Mouse (Mus musculus): ENCODE measurements around the gene Megf11. TPM values are rescaled to one million over a fixed set of nuclear protein-coding genes. Genes with fewer than 3 reads are reported as not detected.

The Megf11 gene
- polyA plus RNA-seq, 1 experiment from 2014 or later, result 0.70 TPM

DNA sequence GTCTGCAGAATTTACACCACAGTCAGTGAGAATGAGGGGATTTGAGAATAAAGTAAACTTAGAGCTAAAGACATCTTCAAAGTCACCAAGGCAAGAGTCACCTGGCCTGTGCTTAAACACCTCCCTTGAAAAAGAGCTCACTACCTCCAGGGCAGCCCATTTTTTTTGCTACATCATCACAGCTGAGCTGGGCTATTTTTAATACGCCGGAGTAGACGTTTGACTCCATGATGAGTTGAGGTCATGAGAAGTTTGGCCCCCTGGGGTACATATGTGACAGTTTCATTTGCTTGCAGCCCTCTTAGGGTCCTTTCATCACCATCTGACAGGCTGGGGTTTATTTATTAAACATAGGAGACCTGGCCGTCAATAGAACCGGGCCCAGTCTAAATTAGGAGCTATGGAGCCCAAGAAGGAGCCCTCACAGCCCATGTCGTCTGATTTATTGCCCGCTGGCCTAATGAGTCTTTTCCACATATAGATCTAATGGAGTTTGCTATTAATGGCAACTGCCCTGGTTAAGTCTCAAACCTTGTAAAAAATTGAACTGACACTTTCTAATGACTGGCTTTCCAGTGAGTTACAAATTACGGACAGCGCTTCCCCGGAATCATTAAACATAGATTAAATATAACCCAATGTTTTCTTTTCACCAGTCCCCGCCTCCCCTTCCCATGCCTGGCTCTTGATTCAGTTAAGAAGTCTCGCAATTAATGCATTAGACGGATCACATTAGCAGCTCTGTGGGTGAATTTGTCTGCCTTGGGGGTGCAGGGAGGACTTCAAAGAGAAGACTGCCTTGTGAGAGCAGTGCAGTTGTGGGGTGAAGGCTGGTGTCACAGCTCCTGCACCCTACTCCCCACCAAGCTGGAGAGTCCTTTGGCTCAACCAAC, 301.9 kb downstream of the Megf11 start:
- H3K9me3 ChIP-seq (replicated peaks; ENCODE audit: control insufficient read depth, low read length), result no peaks in the 10 kb centered on the region
- 66% methylated on average over 13 of the region's 13 CpGs for WGBS (ENCODE audit: insufficient replicate concordance)

GRCm38 (mm10) chr9:64688015-64688394, 302.6 kb downstream of the Megf11 start:
- Histone ChIP-seq H3K4me3 (ENCODE audit: low read depth, low read length) (no peak overlapping the region), H3K4me1 (ENCODE audit: control insufficient read depth, insufficient read depth, low read length) (peaks cover 4% of the 10 kb centered on the region; the same call in 1 of the 2 replicates), H3K27me3 (ENCODE audit: control insufficient read depth, insufficient read depth, low read length) (no peaks in the 10 kb centered on the region), H3K9ac (ENCODE audit: low read depth, low read length) (no peak overlapping the region), H3K27ac (ENCODE audit: low read depth, low read length) (no peak overlapping the region), H3K4me2 (no peak overlapping the region), H3K9me3 (replicated peaks; ENCODE audit: control insufficient read depth, low read length) (no peaks in the 10 kb centered on the region), H3K36me3 (ENCODE audit: control insufficient read depth, insufficient read depth, low read length) (no peaks in the 10 kb centered on the region)
- whole genome bisulfite sequencing (ENCODE audit: insufficient replicate concordance), result 38% methylated on average over 1 of the region's 1 CpGs
- no peak for ATAC-seq (replicated peaks; ENCODE audit: insufficient number of reproducible peaks, low FRiP score, low TSS enrichment)

More for the DNA sequence above, 301.9 kb downstream of the Megf11 start:
- peaks cover 4% of the 10 kb centered on the region; the same call in 1 of the 2 replicates for H3K4me1 ChIP-seq (ENCODE audit: control insufficient read depth, insufficient read depth, low read length)
- no peak overlapping the region for H3K9ac ChIP-seq (ENCODE audit: low read depth, low read length)
- H3K27me3 ChIP-seq (ENCODE audit: control insufficient read depth, insufficient read depth, low read length), result no peaks in the 10 kb centered on the region
- no peak overlapping the region for H3K27ac ChIP-seq (ENCODE audit: low read depth, low read length)
- no peak overlapping the region for H3K4me3 ChIP-seq (ENCODE audit: low read depth, low read length)
- H3K4me2 ChIP-seq, result no peak overlapping the region
- ATAC-seq (replicated peaks; ENCODE audit: insufficient number of reproducible peaks, low FRiP score, low TSS enrichment), result no peak
- no peaks in the 10 kb centered on the region for H3K36me3 ChIP-seq (ENCODE audit: control insufficient read depth, insufficient read depth, low read length)

DNA sequence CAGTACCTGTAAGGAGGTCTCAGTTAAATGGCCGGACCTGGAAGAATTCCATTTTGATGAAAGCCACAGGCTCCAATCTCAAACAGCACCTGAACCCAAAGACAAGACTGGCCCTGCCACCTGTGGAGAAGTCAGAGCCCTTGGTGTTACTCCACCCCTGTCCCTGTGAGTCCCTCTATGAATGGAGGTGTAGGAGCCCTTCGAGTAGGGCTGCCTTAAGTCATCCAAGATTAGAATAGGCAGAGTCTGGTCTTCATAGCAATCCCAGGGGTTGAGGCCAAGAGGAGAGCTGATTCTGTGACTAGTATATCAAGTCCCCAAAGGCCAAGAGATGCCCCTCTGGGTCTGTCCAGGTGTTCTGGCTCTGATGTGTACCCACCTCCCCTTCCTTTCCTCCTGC, 305.3 kb downstream of the Megf11 start:
- no peak overlapping the region for H3K9ac ChIP-seq (ENCODE audit: low read depth, low read length)
- no peaks in the 10 kb centered on the region for H3K9me3 ChIP-seq (replicated peaks; ENCODE audit: control insufficient read depth, low read length)
- H3K4me2 ChIP-seq, result no peak overlapping the region
- no peak overlapping the region for H3K4me3 ChIP-seq (ENCODE audit: low read depth, low read length)
- H3K27ac ChIP-seq (ENCODE audit: low read depth, low read length), result no peak overlapping the region
- ATAC-seq (replicated peaks; ENCODE audit: insufficient number of reproducible peaks, low FRiP score, low TSS enrichment), result no peak
- 79% methylated on average over 2 of the region's 2 CpGs for WGBS (ENCODE audit: insufficient replicate concordance)
- H3K27me3 ChIP-seq (ENCODE audit: control insufficient read depth, insufficient read depth, low read length), result no peaks in the 10 kb centered on the region
- peaks cover 4% of the 10 kb centered on the region; the same call in 1 of the 2 replicates for H3K4me1 ChIP-seq (ENCODE audit: control insufficient read depth, insufficient read depth, low read length)
- peaks cover 6% of the 10 kb centered on the region; the same call in 1 of the 2 replicates for H3K36me3 ChIP-seq (ENCODE audit: control insufficient read depth, insufficient read depth, low read length)

- H3K4me2 ChIP-seq, result no peak overlapping the region
- H3K9me3 ChIP-seq (replicated peaks; ENCODE audit: control insufficient read depth, low read length), result no peaks in the 10 kb centered on the region
- ATAC-seq (replicated peaks; ENCODE audit: insufficient number of reproducible peaks, low FRiP score, low TSS enrichment), result no peak
- H3K36me3 ChIP-seq (ENCODE audit: control insufficient read depth, insufficient read depth, low read length), result peaks cover 6% of the 10 kb centered on the region; the same call in 1 of the 2 replicates
- H3K27me3 ChIP-seq (ENCODE audit: control insufficient read depth, insufficient read depth, low read length), result no peaks in the 10 kb centered on the region
- H3K27ac ChIP-seq (ENCODE audit: low read depth, low read length), result no peak overlapping the region
- H3K4me1 ChIP-seq (ENCODE audit: control insufficient read depth, insufficient read depth, low read length), result peaks cover 4% of the 10 kb centered on the region; the same call in 1 of the 2 replicates
- WGBS (ENCODE audit: insufficient replicate concordance), result 5% methylated on average over 7 of the region's 7 CpGs
- no peak overlapping the region for H3K9ac ChIP-seq (ENCODE audit: low read depth, low read length)
- H3K4me3 ChIP-seq (ENCODE audit: low read depth, low read length), result no peak overlapping the region
These were observed 305.8 kb downstream of the Megf11 start for GRCm38 (mm10) chr9:64691176-64691575.

DNA sequence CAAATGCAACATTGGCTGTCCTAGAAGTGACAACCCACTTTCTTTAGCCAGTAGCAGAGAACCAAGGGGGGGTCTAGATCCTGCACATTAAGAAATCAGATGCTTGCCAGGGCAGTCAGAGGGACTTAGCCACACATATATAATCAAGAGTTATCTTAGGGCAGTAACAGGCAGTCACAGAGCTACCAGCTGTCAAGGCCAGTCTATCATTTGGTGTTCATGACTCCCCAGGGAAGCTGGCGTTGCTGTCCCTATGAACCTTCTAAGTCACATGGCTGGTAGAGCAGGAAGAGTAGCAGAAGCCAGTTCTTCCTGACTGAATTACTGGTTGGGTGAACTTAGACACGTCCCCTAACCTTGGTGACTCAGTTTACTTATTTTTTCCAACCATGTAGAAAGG, 307.7 kb downstream of the Megf11 start:
- Histone ChIP-seq H3K4me1 (ENCODE audit: control insufficient read depth, insufficient read depth, low read length) (no peaks in the 10 kb centered on the region; the same call in 1 of the 2 replicates), H3K4me2 (no peak overlapping the region), H3K4me3 (ENCODE audit: low read depth, low read length) (no peak overlapping the region), H3K9ac (ENCODE audit: low read depth, low read length) (no peak overlapping the region), H3K36me3 (ENCODE audit: control insufficient read depth, insufficient read depth, low read length) (peaks cover 6% of the 10 kb centered on the region; the same call in 1 of the 2 replicates), H3K9me3 (replicated peaks; ENCODE audit: control insufficient read depth, low read length) (no peaks in the 10 kb centered on the region), H3K27me3 (ENCODE audit: control insufficient read depth, insufficient read depth, low read length) (no peaks in the 10 kb centered on the region), H3K27ac (ENCODE audit: low read depth, low read length) (no peak overlapping the region)
- WGBS (ENCODE audit: insufficient replicate concordance), result 66% methylated on average over 2 of the region's 2 CpGs
- no peak for ATAC-seq (replicated peaks; ENCODE audit: insufficient number of reproducible peaks, low FRiP score, low TSS enrichment)

DNA sequence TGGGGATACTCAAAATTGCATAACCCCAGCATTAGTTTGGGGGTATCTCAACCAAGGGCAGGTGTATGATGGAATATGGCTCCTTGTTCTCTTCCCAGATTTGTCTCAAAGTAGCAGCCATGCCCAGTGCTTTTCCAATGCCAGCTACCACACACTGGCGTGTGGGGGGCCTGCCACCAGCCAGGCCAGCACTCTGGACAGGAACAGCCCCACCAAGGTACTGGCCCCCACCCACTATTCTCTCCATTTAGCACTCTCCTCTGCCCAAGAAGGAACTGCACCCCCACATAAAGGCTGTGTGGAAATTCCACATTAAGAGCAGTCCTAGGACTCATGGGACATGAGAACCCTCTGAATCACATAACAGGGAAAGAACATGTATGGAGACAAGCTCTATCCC, 309.8 kb downstream of the Megf11 start:
- Histone ChIP-seq H3K9ac (ENCODE audit: low read depth, low read length) (no peak overlapping the region), H3K4me1 (ENCODE audit: control insufficient read depth, insufficient read depth, low read length) (no peaks in the 10 kb centered on the region), H3K4me2 (no peak overlapping the region), H3K4me3 (ENCODE audit: low read depth, low read length) (no peak overlapping the region), H3K27ac (ENCODE audit: low read depth, low read length) (no peak overlapping the region), H3K36me3 (ENCODE audit: control insufficient read depth, insufficient read depth, low read length) (peaks cover 6% of the 10 kb centered on the region; the same call in 1 of the 2 replicates), H3K27me3 (ENCODE audit: control insufficient read depth, insufficient read depth, low read length) (no peaks in the 10 kb centered on the region), H3K9me3 (replicated peaks; ENCODE audit: control insufficient read depth, low read length) (no peaks in the 10 kb centered on the region)
- ATAC-seq (replicated peaks; ENCODE audit: insufficient number of reproducible peaks, low FRiP score, low TSS enrichment), result no peak
- WGBS (ENCODE audit: insufficient replicate concordance), result 84% methylated on average over 1 of the region's 1 CpGs

DNA sequence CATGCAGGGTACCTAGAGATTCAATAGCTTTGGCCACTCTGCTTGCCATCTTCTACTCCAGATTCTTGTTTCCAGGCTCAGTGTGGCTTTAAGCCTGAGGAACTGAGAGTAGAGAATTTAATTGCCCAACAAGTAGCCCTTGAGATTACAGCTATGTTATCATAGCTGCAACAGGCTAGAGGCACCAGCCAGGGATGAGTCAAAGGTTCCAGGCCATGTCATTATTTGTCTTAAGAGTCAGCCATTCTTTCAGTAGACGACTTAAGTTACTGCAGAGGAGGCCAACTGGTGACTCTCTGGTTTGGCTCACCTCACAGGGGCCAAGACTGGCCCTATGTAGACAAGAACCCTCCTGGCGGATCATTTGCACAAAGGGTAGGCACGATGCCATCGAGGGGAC, 311.0 kb downstream of the Megf11 start:
- Histone ChIP-seq H3K27me3 (ENCODE audit: control insufficient read depth, insufficient read depth, low read length) (no peaks in the 10 kb centered on the region), H3K4me3 (ENCODE audit: low read depth, low read length) (no peak overlapping the region), H3K9me3 (replicated peaks; ENCODE audit: control insufficient read depth, low read length) (no peaks in the 10 kb centered on the region), H3K27ac (ENCODE audit: low read depth, low read length) (no peak overlapping the region), H3K36me3 (ENCODE audit: control insufficient read depth, insufficient read depth, low read length) (peaks cover 6% of the 10 kb centered on the region; the same call in 1 of the 2 replicates), H3K9ac (ENCODE audit: low read depth, low read length) (no peak overlapping the region), H3K4me2 (no peak overlapping the region), H3K4me1 (ENCODE audit: control insufficient read depth, insufficient read depth, low read length) (no peaks in the 10 kb centered on the region)
- WGBS (ENCODE audit: insufficient replicate concordance), result 74% methylated on average over 4 of the region's 4 CpGs
- no peak for ATAC-seq (replicated peaks; ENCODE audit: insufficient number of reproducible peaks, low FRiP score, low TSS enrichment)

DNA sequence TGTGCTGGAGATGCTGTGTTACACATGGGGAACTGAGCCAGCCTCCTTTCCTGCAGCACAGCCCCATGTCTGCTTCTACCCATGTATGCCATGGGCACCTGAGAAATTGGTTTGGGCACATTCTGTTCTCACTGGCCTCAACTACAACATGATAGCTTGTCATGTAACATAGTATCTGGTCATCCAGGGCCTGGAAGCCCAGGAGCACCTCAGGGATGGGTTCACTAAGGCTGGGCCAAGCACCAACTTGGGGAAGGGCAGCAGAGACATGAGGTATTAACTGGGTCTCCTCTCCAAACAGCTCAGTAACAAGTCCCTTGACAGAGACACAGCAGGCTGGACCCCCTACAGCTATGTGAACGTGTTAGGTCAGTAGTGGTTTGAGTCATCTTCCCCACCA, 311.6 kb downstream of the Megf11 start:
- Histone ChIP-seq H3K9me3 (replicated peaks; ENCODE audit: control insufficient read depth, low read length) (no peaks in the 10 kb centered on the region), H3K27me3 (ENCODE audit: control insufficient read depth, insufficient read depth, low read length) (no peaks in the 10 kb centered on the region), H3K27ac (ENCODE audit: low read depth, low read length) (no peak overlapping the region), H3K4me3 (ENCODE audit: low read depth, low read length) (no peak overlapping the region), H3K9ac (ENCODE audit: low read depth, low read length) (no peak overlapping the region), H3K36me3 (ENCODE audit: control insufficient read depth, insufficient read depth, low read length) (peaks cover 6% of the 10 kb centered on the region; the same call in 1 of the 2 replicates), H3K4me1 (ENCODE audit: control insufficient read depth, insufficient read depth, low read length) (no peaks in the 10 kb centered on the region), H3K4me2 (no peak overlapping the region)
- WGBS (ENCODE audit: insufficient replicate concordance), result 62% methylated on average over 1 of the region's 1 CpGs
- no peak for ATAC-seq (replicated peaks; ENCODE audit: insufficient number of reproducible peaks, low FRiP score, low TSS enrichment)

Data from heart, embryonic 11.5 days (tissue).